Mouse (Mus musculus) kidney, adult 2 months (tissue): ENCODE results near the gene Chaf1a.

Experiments
- CTCF ChIP-seq: fragments of 200-500 bp; conservative IDR thresholded peaks from 2 replicates; pipeline ENCODE4 v1.5.1; 2011; ENCODE audit warnings: low read depth, mild to moderate bottlenecking, control low read depth, low read length, moderate library complexity, mixed read lengths; ENCODE audit not compliant: insufficient read depth, insufficient read length
- POLR2A ChIP-seq: fragments of 200-500 bp; IDR thresholded peaks from one replicate; pipeline ENCODE4 v1.6.1; 2011; ENCODE audit warnings: low read depth, low read length, control low read depth

GRCm38 (mm10) chr17:56069066-56069465 is 28.8 kb downstream of the Chaf1a start:
- no peak for TF ChIP-seq CTCF
- TF ChIP-seq POLR2A, result no peak
